Mouse (Mus musculus) intestine, postnatal 0 days (tissue): ENCODE measurements around the gene Lix1l. TPM values are rescaled to one million over a fixed set of nuclear protein-coding genes. Genes with fewer than 3 reads are reported as not detected.
A peak's percentile ranks its signal among the peaks of the same experiment; 100 is the strongest.

Experiments used
- ATAC-seq: fragments of 200-750 bp; cut with Nextera tagmentation; 2 replicates; pipeline ENCODE4 v1.8.0; 2017; ENCODE audit warnings: mild to moderate bottlenecking, moderate TSS enrichment, moderate library complexity
- H3K27ac ChIP-seq: fragments of 300-500 bp; sonication (generic); 2 replicates; pipeline ENCODE4 v1.5.1; 2014; ENCODE audit warnings: mild to moderate bottlenecking, low read depth, low read length, moderate library complexity
- H3K27me3 ChIP-seq: fragments of 300-500 bp; sonication (generic); replicated peaks from 2 replicates; pipeline ENCODE4 v1.6.1; 2014; ENCODE audit warnings: low read length, mixed read lengths; ENCODE audit not compliant: control insufficient read depth, insufficient read depth
- H3K36me3 ChIP-seq: fragments of 300-500 bp; sonication (generic); 2 replicates; pipeline ENCODE4 v1.6.1; 2014; ENCODE audit warnings: mild to moderate bottlenecking, moderate library complexity; ENCODE audit not compliant: control insufficient read depth, insufficient read depth
- H3K4me1 ChIP-seq: fragments of 300-500 bp; sonication (generic); replicated peaks from 2 replicates; pipeline ENCODE4 v1.6.1; 2014; ENCODE audit warnings: antibody characterized with exemption, low read length, mixed read lengths; ENCODE audit not compliant: control insufficient read depth, insufficient read depth
- H3K4me2 ChIP-seq: fragments of 300-500 bp; sonication (generic); replicated peaks from 2 replicates; pipeline ENCODE4 v1.6.1; 2014; ENCODE audit warnings: low read depth, mild to moderate bottlenecking, moderate library complexity
- H3K4me3 ChIP-seq: fragments of 300-500 bp; sonication (generic); 2 replicates; pipeline ENCODE4 v1.5.1; 2014; ENCODE audit warnings: low read depth, low read length
- H3K9ac ChIP-seq: fragments of 300-500 bp; sonication (generic); 2 replicates; pipeline ENCODE4 v1.6.1; 2014; ENCODE audit warnings: mild to moderate bottlenecking, low read depth, low read length
- H3K9me3 ChIP-seq: fragments of 300-500 bp; sonication (generic); 2 replicates; pipeline ENCODE4 v1.6.1; 2016; ENCODE audit warnings: mixed run types; ENCODE audit not compliant: control insufficient read depth
- CTCF ChIP-seq: sonication (generic); IDR thresholded peaks from 2 replicates; pipeline ENCODE4 v1.5.1; 2016; ENCODE audit warnings: low read depth, mild to moderate bottlenecking, control low read depth, antibody characterized with exemption, moderate library complexity
- WGBS: fragments of 180-500 bp; shearing (Covaris S2); extraction: QIAGEN DNeasy Blood & Tissue Kit; methylation state at CpG from one replicate; pipeline ENCODE4 v1.1.7; 2014; 5-methylcytosine and 5-hydroxymethylcytosine counted together
- polyA plus RNA-seq: library from polyadenylated mRNA; unstranded; fragments of >200 nt; fragmentation: Nextera tagmentation; extraction: Ambion mirVana; gene quantifications from 2 replicates; pipeline ENCODE4 v1.2.1, GENCODE M21; 2015

Gene Lix1l
- polyA plus RNA-seq, 1 experiment from 2014 or later, result 2.2 TPM

DNA sequence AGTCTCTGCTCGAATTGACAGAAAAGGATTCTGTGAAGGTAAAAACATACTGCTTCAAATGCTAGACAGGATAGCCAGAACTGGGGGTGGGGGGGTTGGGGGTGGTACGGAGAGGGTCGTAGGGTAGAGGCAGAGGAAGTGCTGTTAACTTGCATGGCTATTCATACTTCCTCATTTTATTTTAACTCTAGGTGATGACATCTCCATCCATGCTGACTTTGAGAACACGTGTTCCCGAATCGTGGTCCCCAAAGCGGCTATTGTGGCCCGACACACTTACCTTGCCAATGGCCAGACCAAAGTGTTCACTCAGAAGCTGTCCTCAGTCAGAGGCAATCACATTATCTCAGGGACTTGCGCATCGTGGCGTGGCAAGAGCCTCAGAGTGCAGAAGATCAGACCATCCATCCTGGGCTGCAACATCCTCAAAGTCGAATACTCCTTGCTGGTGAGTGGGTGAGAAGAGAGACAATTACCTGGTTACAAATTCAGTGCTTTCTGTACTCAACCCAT, 41.5 kb upstream of the Lix1l start:
- Histone ChIP-seq H3K9ac (peak overlapping the region; percentile 90), H3K27me3 (no peaks in the 10 kb centered on the region), H3K4me1 (0 out of 2 replicates have a peak, but pooled peaks cover 3% of the 10 kb centered on the region), H3K9me3 (no peaks in the 10 kb centered on the region), H3K36me3 (peaks cover 25% of the 10 kb centered on the region), H3K4me2 (peak overlapping the region; percentile 72), H3K4me3 (peak overlapping the region; percentile 65), H3K27ac (peak overlapping the region; percentile 92)
- no peak for TF ChIP-seq CTCF
- no peak for ATAC-seq
- 17% methylated on average over 12 of the region's 12 CpGs for WGBS

DNA sequence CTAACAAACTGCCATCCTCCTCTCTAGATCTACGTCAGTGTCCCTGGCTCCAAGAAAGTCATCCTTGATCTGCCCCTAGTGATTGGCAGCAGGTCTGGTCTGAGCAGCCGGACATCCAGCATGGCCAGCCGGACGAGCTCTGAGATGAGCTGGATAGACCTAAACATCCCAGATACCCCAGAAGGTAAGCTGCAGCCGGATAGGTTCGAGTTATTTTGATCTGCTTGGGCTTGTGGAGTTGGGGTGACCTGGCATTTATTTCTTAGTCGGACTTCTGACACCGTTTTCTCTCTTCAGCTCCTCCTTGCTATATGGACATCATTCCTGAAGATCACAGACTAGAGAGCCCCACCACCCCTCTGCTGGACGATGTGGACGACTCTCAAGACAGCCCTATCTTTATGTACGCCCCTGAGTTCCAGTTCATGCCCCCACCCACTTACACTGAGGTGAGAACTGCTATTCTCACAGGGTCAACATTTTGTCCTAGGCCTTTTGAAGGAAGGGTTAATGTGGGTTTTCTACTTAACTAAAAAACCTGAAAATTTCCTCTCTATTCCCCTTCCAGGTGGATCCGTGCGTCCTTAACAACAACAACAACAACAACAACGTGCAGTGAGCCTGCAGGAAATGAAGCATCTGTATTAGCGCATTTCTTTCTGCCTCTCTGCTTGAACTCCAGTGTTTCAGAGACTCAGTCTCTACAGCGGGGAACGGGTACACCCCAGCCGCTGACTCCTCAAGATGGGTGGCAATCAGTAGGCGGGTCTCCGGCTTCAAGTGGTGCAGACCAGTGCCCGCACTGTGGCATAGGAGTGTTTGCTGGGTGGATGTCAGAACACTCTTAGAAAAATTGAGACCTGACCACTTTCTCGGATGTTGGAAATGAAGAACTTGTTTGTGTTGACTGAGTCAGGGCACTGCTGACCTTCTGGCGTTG, 40.8 kb upstream of the Lix1l start:
- no peak for ATAC-seq
- H3K27me3 ChIP-seq, result no peaks in the 10 kb centered on the region
- peak overlapping the region; percentile 90 for H3K9ac ChIP-seq
- H3K9me3 ChIP-seq, result no peaks in the 10 kb centered on the region
- peak overlapping the region; percentile 55 for H3K27ac ChIP-seq
- no peak for TF ChIP-seq CTCF
- WGBS, result 24% methylated on average over 23 of the region's 23 CpGs
- peak overlapping the region; percentile 72 for H3K4me2 ChIP-seq
- peak overlapping the region; percentile 65 for H3K4me3 ChIP-seq
- peaks cover 25% of the 10 kb centered on the region for H3K36me3 ChIP-seq
- H3K4me1 ChIP-seq, result 0 out of 2 replicates have a peak, but pooled peaks cover 7% of the 10 kb centered on the region

DNA sequence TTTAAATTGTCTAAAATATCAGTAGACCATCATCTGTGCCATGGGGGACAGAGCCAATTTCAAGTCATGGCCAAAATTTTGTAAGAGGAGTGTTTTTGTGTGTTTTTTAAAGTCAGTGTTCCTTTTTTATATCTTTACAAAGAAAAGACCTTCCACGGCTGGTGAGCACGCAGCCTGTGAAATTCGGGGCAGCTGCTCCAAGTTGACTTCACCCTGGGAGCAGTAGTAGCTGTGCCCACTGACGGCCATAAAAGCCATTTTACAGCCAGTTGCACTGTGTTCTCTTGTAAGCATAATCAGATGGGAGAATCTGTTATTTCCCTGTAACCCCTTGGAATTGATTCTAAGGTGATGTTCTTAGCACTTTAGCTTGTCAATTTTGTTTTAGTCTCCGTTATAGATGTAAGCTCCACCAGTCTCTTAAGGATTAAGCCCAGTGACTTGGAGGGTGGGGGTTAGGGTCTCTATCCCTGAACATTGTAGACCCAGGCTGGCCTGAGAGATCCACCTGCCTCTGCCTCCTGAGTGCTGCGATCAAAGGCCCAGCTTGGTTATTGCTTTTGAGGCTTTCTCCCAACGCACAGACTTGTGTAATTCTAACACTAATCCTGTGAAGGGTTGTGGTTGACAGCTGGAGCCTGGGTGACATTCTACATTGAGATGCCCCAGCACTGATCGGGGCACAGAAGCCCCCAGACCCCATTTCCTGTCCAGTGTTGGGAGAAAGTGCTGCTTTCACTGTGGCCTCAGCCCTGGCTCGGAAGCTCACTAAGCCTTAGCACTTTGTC, 39.9 kb upstream of the Lix1l start:
- Histone ChIP-seq H3K27ac (peak overlapping the region; percentile 58), H3K9ac (peak overlapping the region; percentile 90), H3K4me2 (peak overlapping the region; percentile 72), H3K4me1 (0 out of 2 replicates have a peak, but pooled peaks cover 7% of the 10 kb centered on the region), H3K9me3 (no peaks in the 10 kb centered on the region), H3K36me3 (peaks cover 25% of the 10 kb centered on the region), H3K4me3 (peak overlapping the region; percentile 65), H3K27me3 (no peaks in the 10 kb centered on the region)
- no peak for ATAC-seq
- no peak for TF ChIP-seq CTCF
- whole genome bisulfite sequencing, result 36% methylated on average over 9 of the region's 9 CpGs

DNA sequence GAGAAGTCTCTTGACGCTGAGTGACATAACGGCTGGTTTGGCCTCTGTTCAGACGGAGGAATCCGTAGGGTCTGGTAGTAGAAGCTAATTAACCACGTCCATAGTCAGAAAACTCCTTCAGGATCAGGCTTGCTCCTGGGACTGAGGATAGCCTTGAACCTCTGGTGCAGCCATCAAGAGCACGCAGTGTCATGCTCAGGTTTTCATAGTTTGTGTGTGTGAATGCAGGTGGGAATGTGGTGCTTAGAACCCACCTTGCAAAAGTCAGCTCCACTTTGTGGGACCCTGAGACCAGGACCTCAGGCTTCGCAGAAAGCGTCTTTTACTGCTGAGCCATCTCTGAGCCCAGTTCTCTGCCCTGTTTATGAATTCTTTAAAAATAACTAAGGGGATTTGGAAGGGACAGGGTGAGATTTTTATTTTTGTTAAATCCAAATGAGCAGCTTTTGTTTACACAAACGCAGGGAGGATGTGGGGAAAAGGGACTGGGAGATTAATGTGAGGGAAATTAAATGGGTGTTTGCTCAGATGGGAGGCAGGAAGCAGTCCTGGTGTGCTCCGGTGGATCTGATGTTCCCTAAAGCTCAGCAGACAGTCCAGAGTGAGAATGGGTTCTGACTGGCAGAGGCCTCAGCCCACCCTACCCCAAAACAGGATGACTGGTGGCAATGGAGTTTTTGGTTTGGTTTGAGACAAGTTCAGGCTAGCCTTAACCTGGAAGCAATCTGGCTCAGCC, 38.8 kb upstream of the Lix1l start:
- Histone ChIP-seq H3K4me2 (peak overlapping the region; percentile 72), H3K27ac (peak overlapping the region; percentile 63; the same call in 1 of the 2 replicates), H3K36me3 (peaks cover 25% of the 10 kb centered on the region), H3K9ac (peak overlapping the region; percentile 23; the same call in 1 of the 2 replicates), H3K4me3 (peak overlapping the region; percentile 65), H3K27me3 (no peaks in the 10 kb centered on the region), H3K4me1 (0 out of 2 replicates have a peak, but pooled peaks cover 7% of the 10 kb centered on the region), H3K9me3 (no peaks in the 10 kb centered on the region)
- ATAC-seq, result no peak
- 25% methylated on average over 10 of the region's 10 CpGs for WGBS
- TF ChIP-seq CTCF, result no peak

DNA sequence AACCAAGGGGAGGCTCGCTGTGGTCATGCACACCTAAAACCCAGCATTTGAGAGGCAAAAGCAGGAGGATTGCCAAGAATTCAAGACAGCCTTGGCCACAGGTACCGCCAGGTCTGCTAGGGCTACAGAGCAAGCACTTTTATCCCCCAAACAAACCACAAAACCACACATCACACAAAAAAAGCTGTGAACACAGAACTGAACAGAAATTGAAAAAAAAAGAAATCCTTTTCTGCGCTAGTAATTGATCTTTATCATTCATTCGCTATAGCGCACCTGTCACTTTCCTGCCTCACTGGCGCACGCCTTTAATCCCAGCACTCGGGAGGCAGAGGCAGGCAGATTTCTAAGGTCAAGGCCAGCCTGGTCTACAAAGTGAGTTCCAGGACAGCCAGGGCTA, 37.7 kb upstream of the Lix1l start:
- no peak for ATAC-seq
- 86% methylated on average over 8 of the region's 8 CpGs for WGBS
- no peak for TF ChIP-seq CTCF
- Histone ChIP-seq H3K4me2 (no peak overlapping the region), H3K27me3 (no peaks in the 10 kb centered on the region), H3K9me3 (no peaks in the 10 kb centered on the region), H3K4me1 (0 out of 2 replicates have a peak, but pooled peaks cover 7% of the 10 kb centered on the region), H3K4me3 (no peak overlapping the region), H3K27ac (no peak overlapping the region), H3K9ac (no peak overlapping the region), H3K36me3 (peaks cover 25% of the 10 kb centered on the region)
